Mouse (Mus musculus) liver, postnatal 0 days (tissue): Measurements from ENCODE around the gene Ubxn10. TPM values are rescaled to one million over a fixed set of nuclear protein-coding genes. Genes with fewer than 3 reads are reported as not detected.

Source experiments
- ATAC-seq: fragments of 200-750 bp; cut with Nextera tagmentation; 2 replicates; pipeline ENCODE4 v1.8.0; 2017; ENCODE audit warnings: mild to moderate bottlenecking, moderate library complexity
- DNase-seq: peaks from one replicate; pipeline ENCODE4 v3.0.0-alpha.2; 2016
- H3K27ac ChIP-seq: fragments of 300-500 bp; sonication (generic); 2 replicates; pipeline ENCODE4 v1.5.1; 2014; ENCODE audit warnings: antibody characterized with exemption, moderate library complexity, mild to moderate bottlenecking, low read depth
- H3K27me3 ChIP-seq: fragments of 300-500 bp; sonication (generic); 2 replicates; pipeline ENCODE4 v1.6.1; 2014; ENCODE audit warnings: low read length, control low read depth, mixed read lengths; ENCODE audit not compliant: insufficient read depth
- H3K36me3 ChIP-seq: fragments of 300-500 bp; sonication (generic); replicated peaks from 2 replicates; pipeline ENCODE4 v1.6.1; 2014; ENCODE audit warnings: mild to moderate bottlenecking, control low read depth, low read length, moderate library complexity, mixed read lengths; ENCODE audit not compliant: insufficient read depth
- H3K4me1 ChIP-seq: fragments of 300-500 bp; sonication (generic); 2 replicates; pipeline ENCODE4 v1.6.1; 2014; ENCODE audit warnings: antibody characterized with exemption, mild to moderate bottlenecking, control low read depth; ENCODE audit not compliant: insufficient read depth
- H3K4me2 ChIP-seq: fragments of 300-500 bp; sonication (generic); 2 replicates; pipeline ENCODE4 v1.6.1; 2014; ENCODE audit warnings: low read depth, mild to moderate bottlenecking, low read length, moderate library complexity, mixed read lengths
- H3K4me3 ChIP-seq: fragments of 300-500 bp; sonication (generic); 2 replicates; pipeline ENCODE4 v1.5.1; 2014; ENCODE audit warnings: low read depth, low read length
- H3K9ac ChIP-seq: fragments of 300-500 bp; sonication (generic); replicated peaks from 2 replicates; pipeline ENCODE4 v1.6.1; 2014; ENCODE audit warnings: mild to moderate bottlenecking, moderate library complexity
- H3K9me3 ChIP-seq: fragments of 300-500 bp; sonication (generic); 2 replicates; pipeline ENCODE4 v1.6.1; 2016; ENCODE audit warnings: mild to moderate bottlenecking, control low read depth, low read length, mixed read lengths
- CTCF ChIP-seq: sonication (generic); IDR thresholded peaks from 2 replicates; pipeline ENCODE4 v1.5.1; 2016; ENCODE audit warnings: antibody characterized with exemption, low read depth
- EP300 ChIP-seq: IDR thresholded peaks from 2 replicates; pipeline ENCODE4 v1.6.1; 2016; ENCODE audit warnings: antibody characterized with exemption, low read depth, mild to moderate bottlenecking
- WGBS: fragments of 180-500 bp; shearing (Covaris S2); extraction: QIAGEN DNeasy Blood & Tissue Kit; methylation state at CpG from one replicate; pipeline ENCODE4 v1.1.7; 2014; ENCODE audit not compliant: insufficient replicate concordance; 5-methylcytosine and 5-hydroxymethylcytosine counted together
- polyA plus RNA-seq: library from polyadenylated mRNA; unstranded; fragments of >200 nt; fragmentation: Nextera tagmentation; extraction: Ambion mirVana; gene quantifications from 2 replicates; pipeline ENCODE4 v1.2.1, GENCODE M21; 2015

The Ubxn10 gene
- polyA plus RNA-seq, 1 experiment from 2014 or later, result 0.05 TPM

GRCm38 (mm10) chr4:138725127-138725461, 11.9 kb downstream of the Ubxn10 start:
- Histone ChIP-seq H3K4me3 (no peak overlapping the region), H3K27me3 (peaks cover 6% of the 10 kb centered on the region; the same call in 1 of the 2 replicates), H3K4me2 (no peak overlapping the region), H3K4me1 (peaks cover 5% of the 10 kb centered on the region; the same call in 1 of the 2 replicates), H3K9ac (no peak overlapping the region), H3K36me3 (no peaks in the 10 kb centered on the region), H3K9me3 (no peaks in the 10 kb centered on the region), H3K27ac (no peak overlapping the region)
- DNase-seq (peak; percentile 68), ATAC-seq (peak; percentile 64)
- no peak for TF ChIP-seq CTCF
- no peak for TF ChIP-seq EP300
- 3% methylated on average over 13 of the region's 13 CpGs for WGBS

GRCm38 (mm10) chr4:138724354-138725126, 12.4 kb downstream of the Ubxn10 start, which contains the start of gene Pla2g2c:
TSS of gene Pla2g2c (plus strand) at chr4:138724792.
- no peaks in the 10 kb centered on the region for H3K9me3 ChIP-seq
- no peak for DNase-seq
- peaks cover 5% of the 10 kb centered on the region; the same call in 1 of the 2 replicates for H3K4me1 ChIP-seq
- no peaks in the 10 kb centered on the region for H3K36me3 ChIP-seq
- TF ChIP-seq EP300 (no peak), CTCF (no peak)
- H3K4me2 ChIP-seq, result no peak within 1 kb of the TSS
- H3K27ac ChIP-seq, result no peak within 1 kb of the TSS; the same call in 1 of the 2 replicates
- ATAC-seq, result peak; percentile 5; the same call in 1 of the 2 replicates
- H3K27me3 ChIP-seq, result peaks cover 6% of the 10 kb centered on the region; the same call in 1 of the 2 replicates
- 23% methylated on average over 18 of the region's 18 CpGs for WGBS
- no peak within 1 kb of the TSS for H3K4me3 ChIP-seq
- no peak within 1 kb of the TSS for H3K9ac ChIP-seq

- 44% methylated on average over 15 of the region's 15 CpGs for WGBS
- TF ChIP-seq EP300 (no peak), CTCF (no peak)
- peaks cover 5% of the 10 kb centered on the region; the same call in 1 of the 2 replicates for H3K4me1 ChIP-seq
- no peak overlapping the region for H3K4me2 ChIP-seq
- peak; percentile 43 for ATAC-seq
- no peak for DNase-seq
- no peak overlapping the region for H3K4me3 ChIP-seq
- H3K27ac ChIP-seq, result no peak overlapping the region; the same call in 1 of the 2 replicates
- H3K36me3 ChIP-seq, result no peaks in the 10 kb centered on the region
- H3K9ac ChIP-seq, result no peak overlapping the region
- no peaks in the 10 kb centered on the region for H3K9me3 ChIP-seq
- peaks cover 6% of the 10 kb centered on the region; the same call in 1 of the 2 replicates for H3K27me3 ChIP-seq
Observed at GRCm38 (mm10) chr4:138723493-138724281, 13.3 kb downstream of the Ubxn10 start.

- Histone ChIP-seq H3K4me3 (no peak overlapping the region), H3K9me3 (no peaks in the 10 kb centered on the region), H3K27ac (no peak overlapping the region), H3K4me2 (no peak overlapping the region), H3K4me1 (no peaks in the 10 kb centered on the region), H3K9ac (no peak overlapping the region), H3K36me3 (no peaks in the 10 kb centered on the region), H3K27me3 (peaks cover 4% of the 10 kb centered on the region; the same call in 1 of the 2 replicates)
- no peak for TF ChIP-seq EP300
- 63% methylated on average over 5 of the region's 5 CpGs for WGBS
- ATAC-seq (no peak), DNase-seq (no peak)
Observed at GRCm38 (mm10) chr4:138719264-138719596, 17.7 kb downstream of the Ubxn10 start.

GRCm38 (mm10) chr4:138718586-138719263, 18.2 kb downstream of the Ubxn10 start:
- DNase-seq (no peak), ATAC-seq (no peak)
- 75% methylated on average over 5 of the region's 5 CpGs for WGBS
- Histone ChIP-seq H3K36me3 (no peaks in the 10 kb centered on the region), H3K4me1 (no peaks in the 10 kb centered on the region), H3K4me3 (no peak overlapping the region), H3K27me3 (no peaks in the 10 kb centered on the region), H3K4me2 (no peak overlapping the region), H3K9ac (no peak overlapping the region), H3K27ac (no peak overlapping the region), H3K9me3 (no peaks in the 10 kb centered on the region)
- no peak for TF ChIP-seq CTCF

GRCm38 (mm10) chr4:138716697-138717096, 20.3 kb downstream of the Ubxn10 start:
- TF ChIP-seq CTCF (no peak), EP300 (no peak)
- 80% methylated on average over 9 of the region's 9 CpGs for WGBS
- no peak for DNase-seq
- no peaks in the 10 kb centered on the region for H3K27me3 ChIP-seq
- H3K4me1 ChIP-seq, result no peaks in the 10 kb centered on the region
- no peak overlapping the region for H3K27ac ChIP-seq
- no peaks in the 10 kb centered on the region for H3K36me3 ChIP-seq
- H3K9ac ChIP-seq, result no peak overlapping the region
- no peak overlapping the region for H3K4me3 ChIP-seq
- ATAC-seq, result no peak
- H3K4me2 ChIP-seq, result no peak overlapping the region
- H3K9me3 ChIP-seq, result no peaks in the 10 kb centered on the region
